Mouse (Mus musculus) thymus, adult 2 months (tissue): ENCODE results near the gene Tmem245. TPM values are rescaled to one million over a fixed set of nuclear protein-coding genes. Genes with fewer than 3 reads are reported as not detected.
A peak's percentile ranks its signal among the peaks of the same experiment; 100 is the strongest.

Experiments used
- DNase-seq: peaks from one replicate; pipeline ENCODE4 v3.0.0; 2021
- H3K27ac ChIP-seq: fragments of 200-500 bp; 2 replicates; pipeline ENCODE4 v1.5.1; 2012; ENCODE audit warnings: low read length, control low read depth; ENCODE audit not compliant: control insufficient read depth, insufficient read depth
- H3K27me3 ChIP-seq: fragments of 200-500 bp; 2 replicates; pipeline ENCODE4 v1.6.1; 2012; ENCODE audit warnings: mild to moderate bottlenecking, low read length, moderate library complexity, mixed read lengths; ENCODE audit not compliant: control insufficient read depth, insufficient read depth
- H3K36me3 ChIP-seq: fragments of 200-500 bp; 2 replicates; pipeline ENCODE4 v1.6.1; 2012; ENCODE audit warnings: mild to moderate bottlenecking, low read length, moderate library complexity; ENCODE audit not compliant: control insufficient read depth, insufficient read depth
- H3K4me1 ChIP-seq: fragments of 200-500 bp; replicated peaks from 2 replicates; pipeline ENCODE4 v1.6.1; 2012; ENCODE audit warnings: low read length; ENCODE audit not compliant: control insufficient read depth, insufficient read depth
- H3K4me3 ChIP-seq: fragments of 200-500 bp; 2 replicates; pipeline ENCODE4 v1.5.1; 2012; ENCODE audit warnings: mild to moderate bottlenecking, low read length, control low read depth, moderate library complexity; ENCODE audit not compliant: control insufficient read depth, insufficient read depth
- CTCF ChIP-seq: fragments of 200-500 bp; IDR thresholded peaks from 2 replicates; pipeline ENCODE4 v1.5.1; 2012; ENCODE audit warnings: mild to moderate bottlenecking, control low read depth, low read length, moderate library complexity, borderline replicate concordance; ENCODE audit not compliant: control insufficient read depth, poor library complexity, insufficient read depth; ENCODE audit errors: extremely low read depth
- POLR2A ChIP-seq: fragments of 200-500 bp; IDR thresholded peaks from 2 replicates; pipeline ENCODE4 v1.6.1; 2012; ENCODE audit warnings: mild to moderate bottlenecking, low read length, control low read depth, moderate library complexity; ENCODE audit not compliant: control insufficient read depth, poor library complexity, insufficient read depth; ENCODE audit errors: extremely low read depth
- WGBS: fragments of 180-500 bp; shearing (Covaris S2); methylation state at CpG from one replicate; pipeline ENCODE4 v1.1.7; 2018; 5-methylcytosine and 5-hydroxymethylcytosine counted together
- polyA plus RNA-seq: library from polyadenylated mRNA; depleted of rRNA; stranded (reverse); fragments of >200 nt; gene quantifications from 2 replicates; pipeline ENCODE4 v1.2.3, GENCODE M21; 2012

Tmem245 gene
- polyA plus RNA-seq, 1 experiment = 27.2 TPM

DNA sequence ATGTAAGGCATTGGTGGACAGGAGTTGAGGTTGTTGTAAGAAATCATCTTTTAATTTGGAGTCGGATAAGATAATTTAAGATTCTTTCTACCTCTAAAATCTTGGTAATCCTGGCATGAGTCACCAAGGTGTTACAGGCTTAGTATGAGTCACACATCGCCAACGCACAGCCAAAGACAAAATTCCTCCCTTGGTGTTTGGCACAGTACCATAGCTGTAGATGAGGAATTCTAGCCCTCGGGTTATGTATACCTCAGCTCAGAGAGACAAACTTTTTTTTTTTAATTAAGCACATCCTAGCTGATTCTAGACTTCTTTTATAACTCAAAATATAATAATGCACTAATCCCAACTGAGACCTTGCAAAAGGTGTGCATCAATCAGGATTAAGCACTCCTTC, 83.2 kb downstream of the Tmem245 start:
- WGBS = 53% methylated on average over 4 of the region's 4 CpGs
- H3K36me3 ChIP-seq = no peaks in the 10 kb centered on the region
- H3K4me3 ChIP-seq = peak overlapping the region; percentile 54
- no peaks in the 10 kb centered on the region for H3K27me3 ChIP-seq
- DNase-seq = no peak
- TF ChIP-seq POLR2A (no peak), CTCF (no peak)
- peaks cover 4% of the 10 kb centered on the region for H3K4me1 ChIP-seq
- no peak overlapping the region for H3K27ac ChIP-seq

- Histone ChIP-seq H3K4me3 (no peak overlapping the region), H3K36me3 (no peaks in the 10 kb centered on the region), H3K27ac (no peak overlapping the region), H3K4me1 (peaks cover 4% of the 10 kb centered on the region), H3K27me3 (no peaks in the 10 kb centered on the region)
- no peak for DNase-seq
- whole genome bisulfite sequencing = 97% methylated on average over 4 of the region's 4 CpGs
- TF ChIP-seq CTCF (no peak), POLR2A (no peak)
Observed at GRCm38 (mm10) chr4:56861551-56861950, 85.7 kb downstream of the Tmem245 start.

- H3K27me3 ChIP-seq = no peaks in the 10 kb centered on the region
- TF ChIP-seq CTCF = no peak
- no peaks in the 10 kb centered on the region for H3K36me3 ChIP-seq
- WGBS = 93% methylated on average over 9 of the region's 9 CpGs
- H3K27ac ChIP-seq = no peak overlapping the region
- no peak overlapping the region for H3K4me3 ChIP-seq
- no peak for DNase-seq
- no peaks in the 10 kb centered on the region for H3K4me1 ChIP-seq
Observed at GRCm38 (mm10) chr4:56858733-56859132, 88.5 kb downstream of the Tmem245 start.

DNA sequence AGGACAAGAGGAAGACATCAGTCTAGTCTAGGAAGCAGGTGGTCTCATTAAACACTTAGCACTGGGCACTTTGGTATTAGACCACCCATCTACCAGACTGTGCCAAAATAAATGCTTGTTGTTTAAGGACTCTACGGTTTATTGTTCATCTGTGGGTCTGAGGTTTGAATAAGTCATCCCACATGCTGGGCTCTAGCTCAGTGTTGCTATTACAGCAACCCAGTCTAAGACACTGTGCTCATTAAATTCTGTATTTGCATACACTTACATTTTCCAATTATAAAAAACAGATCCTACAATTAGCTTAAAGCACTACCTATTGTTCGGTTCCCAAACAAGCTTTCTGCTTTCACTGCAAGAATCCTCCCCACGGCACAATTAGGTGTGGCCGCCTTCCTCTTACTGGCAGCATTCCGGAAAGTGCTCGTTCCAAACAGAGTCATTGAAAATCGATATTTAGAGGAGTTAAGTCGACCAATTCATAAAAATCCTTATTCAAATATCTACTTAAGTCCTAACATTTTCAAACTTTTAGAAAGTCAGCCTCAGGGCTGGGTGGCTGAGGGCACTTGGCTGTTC, 90.8 kb downstream of the Tmem245 start:
- Histone ChIP-seq H3K4me3 (no peak overlapping the region), H3K27ac (no peak overlapping the region), H3K4me1 (no peaks in the 10 kb centered on the region), H3K27me3 (no peaks in the 10 kb centered on the region), H3K36me3 (no peaks in the 10 kb centered on the region)
- WGBS = 92% methylated on average over 8 of the region's 8 CpGs
- DNase-seq = no peak
- TF ChIP-seq CTCF = no peak

DNA sequence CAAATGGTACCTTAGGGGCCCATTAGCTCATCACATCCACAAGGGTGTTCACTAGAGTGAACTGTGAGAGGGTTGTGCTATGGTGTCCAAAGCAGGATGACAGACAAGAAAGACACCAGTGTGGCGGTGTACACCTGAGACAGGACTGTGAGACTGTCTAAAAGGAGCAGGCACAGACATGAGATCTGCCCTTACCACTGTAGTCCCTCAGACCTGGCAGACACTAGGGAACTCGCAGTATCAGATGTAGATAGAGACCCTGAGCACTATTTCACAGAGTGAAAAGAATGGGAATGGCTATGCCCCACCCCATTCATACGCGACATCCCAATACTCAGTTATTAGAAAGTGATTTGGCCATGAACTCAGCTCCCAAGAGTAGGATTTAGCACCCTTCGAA, 91.3 kb downstream of the Tmem245 start:
- WGBS = 95% methylated on average over 5 of the region's 5 CpGs
- no peak for DNase-seq
- TF ChIP-seq CTCF = no peak
- TF ChIP-seq POLR2A = no peak

DNA sequence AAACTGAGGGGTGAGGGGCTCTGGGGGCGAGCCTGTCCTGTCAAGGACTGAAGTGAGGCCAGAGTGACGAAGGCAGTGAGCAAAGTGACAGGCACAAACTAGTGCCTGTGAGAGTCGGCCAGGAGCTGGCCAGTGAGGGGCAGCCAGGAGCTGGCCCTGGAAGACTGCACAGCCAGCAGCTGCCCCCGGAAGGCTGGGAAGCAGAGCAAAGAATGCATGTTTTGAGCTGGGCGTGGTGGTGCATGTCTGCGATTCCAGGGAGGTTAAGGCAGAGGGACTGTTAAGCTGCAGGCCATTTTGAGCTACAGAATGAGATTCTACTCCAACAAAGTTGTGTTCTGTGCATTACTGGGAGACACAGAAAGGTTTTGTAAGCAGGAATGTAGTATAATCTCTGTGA, 96.5 kb downstream of the Tmem245 start:
- Histone ChIP-seq H3K4me1 (no peaks in the 10 kb centered on the region), H3K4me3 (no peak overlapping the region), H3K36me3 (no peaks in the 10 kb centered on the region), H3K27me3 (no peaks in the 10 kb centered on the region), H3K27ac (no peak overlapping the region)
- 91% methylated on average over 6 of the region's 6 CpGs for WGBS
- DNase-seq = no peak
- TF ChIP-seq CTCF (no peak), POLR2A (no peak)

More for the DNA sequence above, 91.3 kb downstream of the Tmem245 start:
- H3K27me3 ChIP-seq = no peaks in the 10 kb centered on the region
- H3K4me1 ChIP-seq = no peaks in the 10 kb centered on the region
- no peaks in the 10 kb centered on the region for H3K36me3 ChIP-seq
- H3K4me3 ChIP-seq = no peak overlapping the region
- no peak overlapping the region for H3K27ac ChIP-seq

GRCm38 (mm10) chr4:56848044-56848443, 99.2 kb downstream of the Tmem245 start:
- Histone ChIP-seq H3K27ac (no peak overlapping the region), H3K4me3 (no peak overlapping the region), H3K36me3 (no peaks in the 10 kb centered on the region), H3K4me1 (no peaks in the 10 kb centered on the region), H3K27me3 (no peaks in the 10 kb centered on the region)
- WGBS = 96% methylated on average over 6 of the region's 6 CpGs
- DNase-seq = no peak
- TF ChIP-seq CTCF = no peak
- no peak for TF ChIP-seq POLR2A
